Mouse (Mus musculus) Patski (cell line): ENCODE measurements around the gene Ebf3. TPM values are rescaled to one million over a fixed set of nuclear protein-coding genes. Genes with fewer than 3 reads are reported as not detected.

Experiments
- ATAC-seq: fragments of 100-300 bp; one replicate; pipeline ENCODE4 v1.8.0; 2021
- CTCF ChIA-PET: fragments of 350-600 bp; sonication (Branson Sonifier 250); formaldehyde crosslinking; loops from one replicate; lab custom pipeline; 2022; ENCODE audit warnings: inconsistent platforms; lab: Charles Lee
- POLR2A ChIA-PET: fragments of 350-600 bp; sonication (Branson Sonifier 250); formaldehyde crosslinking; loops from one replicate; lab custom pipeline; 2022; ENCODE audit warnings: antibody characterized with exemption, inconsistent platforms; lab: Charles Lee
- DNase-seq: peaks from one replicate; pipeline ENCODE4 v3.0.0-alpha.2; 2011; ENCODE audit warnings: low read depth, low spot score
- H3K27me3 ChIP-seq: fragments of 371-371 bp; one replicate; pipeline ENCODE4 v1.5.1; 2021
- CTCF ChIP-seq: fragments of 100-300 bp; IDR thresholded peaks from one replicate; pipeline ENCODE4 v1.5.1; 2021
- in situ Hi-C: fragments of 300-500 bp; cut with MboI; formaldehyde crosslinking; loops from 3 replicates; pipeline ENCODE4 v1.11.1; 2018; ENCODE audit warnings: low pct_unique_long_range_greater_than_20kb, mixed read lengths
- polyA plus RNA-seq: library from polyadenylated mRNA; unstranded; gene quantifications from one replicate; pipeline ENCODE4 v1.2.3, GENCODE M21; 2021

Gene Ebf3
- polyA plus RNA-seq, 1 experiment from 2014 or later: 0.86 TPM

- POLR2A ChIA-PET: no interaction called here
- no peaks in the 10 kb centered on the region for H3K27me3 ChIP-seq
- in situ Hi-C loops: no loop called here
- CTCF ChIA-PET: no interaction called here
- ATAC-seq (no peak), DNase-seq (no peak)
- TF ChIP-seq CTCF: no peak
These were observed 74.6 kb downstream of the Ebf3 start for GRCm38 (mm10) chr7:137239542-137240133.

GRCm38 (mm10) chr7:137237419-137237818 is 76.8 kb downstream of the Ebf3 start:
- POLR2A ChIA-PET: no interaction called here
- DNase-seq (no peak), ATAC-seq (no peak)
- in situ Hi-C loops: no loop called here
- no peak for TF ChIP-seq CTCF
- CTCF ChIA-PET: no interaction called here
- no peaks in the 10 kb centered on the region for H3K27me3 ChIP-seq

GRCm38 (mm10) chr7:137223823-137224222 is 90.4 kb downstream of the Ebf3 start:
- in situ Hi-C loops: no loop called here
- DNase-seq (no peak), ATAC-seq (no peak)
- ChIA-PET CTCF (no interaction called here), POLR2A (no interaction called here)
- H3K27me3 ChIP-seq: no peaks in the 10 kb centered on the region
- TF ChIP-seq CTCF: no peak

GRCm38 (mm10) chr7:137222831-137223505 is 91.3 kb downstream of the Ebf3 start:
- CTCF ChIA-PET: no interaction called here
- no peak for ATAC-seq
- in situ Hi-C loops: no loop called here

GRCm38 (mm10) chr7:137221599-137221998 is 92.6 kb downstream of the Ebf3 start:
- ATAC-seq (no peak), DNase-seq (no peak)
- H3K27me3 ChIP-seq: no peaks in the 10 kb centered on the region
- no peak for TF ChIP-seq CTCF
- in situ Hi-C loops: no loop called here
- ChIA-PET POLR2A (no interaction called here), CTCF (no interaction called here)

More at GRCm38 (mm10) chr7:137222831-137223505, 91.3 kb downstream of the Ebf3 start:
- TF ChIP-seq CTCF: no peak
- H3K27me3 ChIP-seq: no peaks in the 10 kb centered on the region
- no peak for DNase-seq
- POLR2A ChIA-PET: no interaction called here

GRCm38 (mm10) chr7:137220436-137220835 is 93.8 kb downstream of the Ebf3 start:
- in situ Hi-C loops: no loop called here
- no peak for TF ChIP-seq CTCF
- CTCF ChIA-PET: no interaction called here
- POLR2A ChIA-PET: no interaction called here
- ATAC-seq: no peak
- H3K27me3 ChIP-seq: no peaks in the 10 kb centered on the region
- DNase-seq: no peak

- ChIA-PET POLR2A (no interaction called here), CTCF (no interaction called here)
- TF ChIP-seq CTCF: no peak
- no peaks in the 10 kb centered on the region for H3K27me3 ChIP-seq
- ATAC-seq: no peak
- DNase-seq: no peak
- in situ Hi-C loops: no loop called here
These were observed 95.5 kb downstream of the Ebf3 start for GRCm38 (mm10) chr7:137218706-137219105.

- DNase-seq: no peak
- ChIA-PET POLR2A (no interaction called here), CTCF (no interaction called here)
- H3K27me3 ChIP-seq: no peaks in the 10 kb centered on the region
- no peak for ATAC-seq
- no peak for TF ChIP-seq CTCF
- in situ Hi-C loops: no loop called here
These were observed 100.8 kb downstream of the Ebf3 start for GRCm38 (mm10) chr7:137213444-137213843.

- ATAC-seq (no peak), DNase-seq (no peak)
- TF ChIP-seq CTCF: no peak
- POLR2A ChIA-PET: interaction anchor here (1.2 kb wide), 1 partner anchor 582 kb away, joined by 3 read pairs; no protein-coding TSS in a partner anchor
- CTCF ChIA-PET: no interaction called here
- H3K27me3 ChIP-seq: no peaks in the 10 kb centered on the region
- in situ Hi-C loops: no loop called here
These were observed 102.9 kb downstream of the Ebf3 start for GRCm38 (mm10) chr7:137211332-137211731.

GRCm38 (mm10) chr7:137209688-137210345 is 104.4 kb downstream of the Ebf3 start:
- no peak for ATAC-seq
- DNase-seq: no peak
- TF ChIP-seq CTCF: no peak
- in situ Hi-C loops: no loop called here
- H3K27me3 ChIP-seq: no peaks in the 10 kb centered on the region
- POLR2A ChIA-PET: no interaction called here
- CTCF ChIA-PET: interaction anchor here (1.0 kb wide), 1 partner anchor 109 kb away, joined by 3 read pairs; no protein-coding TSS in a partner anchor

GRCm38 (mm10) chr7:137208556-137208955 is 105.7 kb downstream of the Ebf3 start:
- ChIA-PET POLR2A (no interaction called here), CTCF (no interaction called here)

More at GRCm38 (mm10) chr7:137208556-137208955, 105.7 kb downstream of the Ebf3 start:
- ATAC-seq: no peak
- no peaks in the 10 kb centered on the region for H3K27me3 ChIP-seq
- in situ Hi-C loops: no loop called here
- DNase-seq: no peak
- no peak for TF ChIP-seq CTCF
